Comparison of ENCODE assay signal across 22 mouse cellular contexts in genomic region chr16:16990021-16990420, GRCm38 (mm10).
"Had no signal": no experiment of that assay in that cellular context is flagged by ENCODE, and none has a peak within 500 bp of the region (broad histone marks: within the 10 kb centered on the region; RNA-seq: fewer than 3 reads in every experiment).

No protein-coding gene starts in this region.

- H3K27ac ChIP-seq: hindbrain, postnatal 0 days; limb, embryonic 10.5 days; limb, embryonic 13.5 days; liver, embryonic 12.5 days; liver, embryonic 15.5 days; lung, embryonic 15.5 days; macrophage; midbrain, embryonic 12.5 days; midbrain, embryonic 15.5 days; neural tube, embryonic 12.5 days; neural tube, embryonic 15.5 days; stomach, postnatal 0 days had no signal

- H3K27me3 ChIP-seq: limb, embryonic 13.5 days; liver, embryonic 12.5 days; liver, embryonic 15.5 days; lung, embryonic 15.5 days; midbrain, embryonic 12.5 days; midbrain, embryonic 15.5 days; neural tube, embryonic 12.5 days; neural tube, embryonic 15.5 days had no signal

- H3K4me3 ChIP-seq: limb, embryonic 10.5 days; limb, embryonic 13.5 days; liver, embryonic 12.5 days; liver, embryonic 15.5 days; lung, embryonic 15.5 days; midbrain, embryonic 12.5 days; midbrain, embryonic 15.5 days; neural tube, embryonic 12.5 days; neural tube, embryonic 15.5 days had no signal

- H3K9me3 ChIP-seq: limb, embryonic 10.5 days; limb, embryonic 13.5 days; liver, embryonic 12.5 days; liver, embryonic 15.5 days; lung, embryonic 15.5 days; midbrain, embryonic 12.5 days; midbrain, embryonic 15.5 days; neural tube, embryonic 12.5 days; neural tube, embryonic 15.5 days had no signal

- ATAC-seq: hindbrain, postnatal 0 days; liver, embryonic 12.5 days; midbrain, embryonic 15.5 days had no signal

- H3K9ac ChIP-seq: limb, embryonic 13.5 days; liver, embryonic 12.5 days; liver, embryonic 15.5 days; lung, embryonic 15.5 days; midbrain, embryonic 12.5 days; midbrain, embryonic 15.5 days; neural tube, embryonic 12.5 days; neural tube, embryonic 15.5 days had no signal

- H3K4me2 ChIP-seq: limb, embryonic 13.5 days; liver, embryonic 12.5 days; liver, embryonic 15.5 days; lung, embryonic 15.5 days; midbrain, embryonic 12.5 days; midbrain, embryonic 15.5 days; neural tube, embryonic 12.5 days; neural tube, embryonic 15.5 days had no signal

- H3K36me3 ChIP-seq: midbrain, embryonic 15.5 days had no signal

- DNase-seq: kidney, adult 8-10 months; liver; lung, adult 18-20 months; lung, postnatal 14 days; right cerebral cortex, adult 18-20 months; right cerebral cortex, postnatal 14 days; right cerebral cortex, postnatal 4 days; thymus, adult 2 months; thymus, postnatal 14 days; thymus, postnatal 4 days had no signal
